Mouse (Mus musculus) midbrain, embryonic 14.5 days (tissue): Measurements from ENCODE around the gene Esrp2. TPM values are rescaled to one million over a fixed set of nuclear protein-coding genes. Genes with fewer than 3 reads are reported as not detected.

Experiments
- ATAC-seq: fragments of 200-750 bp; cut with Nextera tagmentation; 2 replicates; pipeline ENCODE4 v1.8.0; 2017; ENCODE audit warnings: moderate number of reproducible peaks, moderate library complexity; ENCODE audit not compliant: low FRiP score, low TSS enrichment
- DNase-seq: peaks from one replicate; pipeline ENCODE4 v3.0.0-alpha.2; 2015
- H3K27ac ChIP-seq: fragments of 300-500 bp; sonication (generic); replicated peaks from 2 replicates; pipeline ENCODE4 v1.5.1; 2014; ENCODE audit warnings: mild to moderate bottlenecking, low read depth, low read length, moderate library complexity
- H3K27me3 ChIP-seq: fragments of 300-500 bp; sonication (generic); 2 replicates; pipeline ENCODE4 v1.6.1; 2014; ENCODE audit warnings: low read length, control low read depth, mixed read lengths; ENCODE audit not compliant: control insufficient read depth, insufficient read depth
- H3K36me3 ChIP-seq: fragments of 300-500 bp; sonication (generic); 2 replicates; pipeline ENCODE4 v1.6.1; 2014; ENCODE audit warnings: low read length, control low read depth; ENCODE audit not compliant: control insufficient read depth, insufficient read depth
- H3K4me1 ChIP-seq: fragments of 300-500 bp; sonication (generic); 2 replicates; pipeline ENCODE4 v1.6.1; 2014; ENCODE audit warnings: mild to moderate bottlenecking, antibody characterized with exemption, low read length, control low read depth; ENCODE audit not compliant: control insufficient read depth, insufficient read depth
- H3K4me2 ChIP-seq: fragments of 300-500 bp; sonication (generic); 2 replicates; pipeline ENCODE4 v1.6.1; 2014; ENCODE audit warnings: mild to moderate bottlenecking, low read length, moderate library complexity
- H3K4me3 ChIP-seq: fragments of 300-500 bp; sonication (generic); replicated peaks from 2 replicates; pipeline ENCODE4 v1.5.1; 2014; ENCODE audit warnings: low read depth, low read length
- H3K9ac ChIP-seq: fragments of 300-500 bp; sonication (generic); replicated peaks from 2 replicates; pipeline ENCODE4 v1.6.1; 2014; ENCODE audit warnings: mild to moderate bottlenecking, low read length, moderate library complexity
- H3K9me3 ChIP-seq: fragments of 300-500 bp; sonication (generic); 2 replicates; pipeline ENCODE4 v1.6.1; 2016; ENCODE audit warnings: low read length, control low read depth, mixed read lengths; ENCODE audit not compliant: control insufficient read depth
- whole genome bisulfite sequencing: fragments of 180-500 bp; shearing (Covaris S2); extraction: QIAGEN DNeasy Blood & Tissue Kit; methylation state at CpG from one replicate; pipeline ENCODE4 v1.1.7; 2014; 5-methylcytosine and 5-hydroxymethylcytosine counted together
- polyA plus RNA-seq: library from polyadenylated mRNA; unstranded; fragments of >200 nt; fragmentation: Nextera tagmentation; extraction: Ambion mirVana; gene quantifications from 2 replicates; pipeline ENCODE4 v1.2.1, GENCODE M21; 2014

Gene Esrp2
- polyA plus RNA-seq, 1 experiment from 2014 or later: 0.25 TPM

DNA sequence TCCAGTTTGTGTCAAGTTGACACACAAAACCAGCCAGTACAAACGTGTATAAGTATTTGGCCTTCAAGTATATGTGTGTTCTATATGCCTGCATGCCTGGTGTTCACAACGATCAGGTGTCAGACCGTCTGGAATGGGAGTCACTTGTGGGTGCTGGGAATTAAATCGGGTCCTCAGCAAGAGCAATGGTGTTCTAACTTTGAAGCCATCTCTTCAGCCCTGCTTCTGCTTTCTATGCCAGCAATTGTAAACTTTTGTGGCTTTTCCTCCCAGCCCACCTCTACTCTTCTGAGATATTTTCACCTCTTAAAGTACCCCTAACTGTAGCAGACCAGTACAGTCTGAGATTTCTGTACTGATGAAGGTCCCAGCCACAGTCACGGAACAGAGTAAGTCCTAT lies 3.4 kb upstream of the Esrp2 start:
- 64% methylated on average over 5 of the region's 5 CpGs for WGBS
- Histone ChIP-seq H3K9ac (no peak overlapping the region), H3K27me3 (peaks cover 53% of the 10 kb centered on the region), H3K4me1 (peaks cover 22% of the 10 kb centered on the region), H3K9me3 (no peaks in the 10 kb centered on the region), H3K4me2 (no peak overlapping the region), H3K4me3 (no peak overlapping the region), H3K36me3 (no peaks in the 10 kb centered on the region), H3K27ac (no peak overlapping the region)
- DNase-seq: no peak
- ATAC-seq: no peak

DNA sequence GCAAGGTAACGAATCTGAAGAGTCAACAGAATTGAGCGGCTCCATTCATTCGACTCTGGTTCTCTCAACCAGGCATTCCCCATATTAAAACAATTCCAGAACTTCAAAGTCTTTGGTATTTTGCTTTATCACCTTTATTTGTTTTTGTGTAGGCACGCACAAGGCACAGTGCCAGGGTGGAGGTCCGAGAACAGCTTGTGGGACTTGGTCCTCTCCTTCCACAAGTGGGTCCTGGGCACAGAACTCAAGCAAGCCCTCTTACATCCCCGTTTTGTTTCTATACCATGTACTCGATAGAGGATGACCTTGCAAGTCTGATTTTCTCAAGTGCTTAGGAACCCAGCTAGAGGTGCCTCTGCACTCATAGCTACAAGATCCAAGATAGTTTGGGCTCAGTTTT lies 1.8 kb upstream of the Esrp2 start:
- Histone ChIP-seq H3K9ac (no peak overlapping the region; the same call in 1 of the 2 replicates), H3K4me3 (peak overlapping the region; percentile 45), H3K27me3 (peaks cover 69% of the 10 kb centered on the region), H3K36me3 (no peaks in the 10 kb centered on the region), H3K27ac (no peak overlapping the region), H3K4me1 (peaks cover 22% of the 10 kb centered on the region), H3K4me2 (peak overlapping the region; percentile 78), H3K9me3 (no peaks in the 10 kb centered on the region)
- no peak for ATAC-seq
- DNase-seq: no peak
- 22% methylated on average over 7 of the region's 7 CpGs for WGBS

DNA sequence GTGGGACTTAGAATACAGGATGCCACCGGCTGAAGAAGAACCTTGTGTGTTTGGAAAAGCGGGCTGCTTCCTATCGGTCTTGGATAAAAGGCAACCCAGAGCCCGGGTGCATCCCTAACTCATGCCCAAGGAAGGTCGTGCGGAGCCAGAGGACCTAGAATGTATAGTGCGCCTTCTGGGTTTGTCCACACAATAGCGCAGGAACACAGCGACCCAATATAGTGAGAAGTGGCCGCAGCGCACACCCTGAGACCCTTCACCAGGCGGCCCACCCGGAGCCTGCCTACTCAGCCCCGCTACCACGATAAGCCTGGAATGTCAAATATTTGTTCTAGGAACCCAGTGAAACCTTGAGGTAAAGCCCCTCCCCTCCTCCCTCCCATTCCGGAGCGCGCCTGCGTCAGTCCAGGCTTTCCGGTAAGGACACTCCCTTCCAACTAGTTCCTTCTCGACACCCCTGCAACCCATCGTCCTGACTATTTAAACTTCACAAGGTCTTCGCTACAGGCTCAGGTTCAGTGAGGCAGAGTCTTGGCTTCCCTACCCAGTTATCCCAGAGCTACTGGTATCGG lies 1.2 kb upstream of the Esrp2 start:
- under 1% methylated on average over 24 of the region's 24 CpGs for WGBS
- Histone ChIP-seq H3K27me3 (peaks cover 69% of the 10 kb centered on the region), H3K4me1 (peaks cover 22% of the 10 kb centered on the region), H3K4me2 (peak overlapping the region; percentile 78), H3K9me3 (no peaks in the 10 kb centered on the region), H3K27ac (no peak overlapping the region), H3K9ac (peak overlapping the region; percentile 39), H3K36me3 (peaks cover 2% of the 10 kb centered on the region; the same call in 1 of the 2 replicates), H3K4me3 (peak overlapping the region; percentile 45)
- peak; percentile 67 for DNase-seq
- no peak for ATAC-seq

DNA sequence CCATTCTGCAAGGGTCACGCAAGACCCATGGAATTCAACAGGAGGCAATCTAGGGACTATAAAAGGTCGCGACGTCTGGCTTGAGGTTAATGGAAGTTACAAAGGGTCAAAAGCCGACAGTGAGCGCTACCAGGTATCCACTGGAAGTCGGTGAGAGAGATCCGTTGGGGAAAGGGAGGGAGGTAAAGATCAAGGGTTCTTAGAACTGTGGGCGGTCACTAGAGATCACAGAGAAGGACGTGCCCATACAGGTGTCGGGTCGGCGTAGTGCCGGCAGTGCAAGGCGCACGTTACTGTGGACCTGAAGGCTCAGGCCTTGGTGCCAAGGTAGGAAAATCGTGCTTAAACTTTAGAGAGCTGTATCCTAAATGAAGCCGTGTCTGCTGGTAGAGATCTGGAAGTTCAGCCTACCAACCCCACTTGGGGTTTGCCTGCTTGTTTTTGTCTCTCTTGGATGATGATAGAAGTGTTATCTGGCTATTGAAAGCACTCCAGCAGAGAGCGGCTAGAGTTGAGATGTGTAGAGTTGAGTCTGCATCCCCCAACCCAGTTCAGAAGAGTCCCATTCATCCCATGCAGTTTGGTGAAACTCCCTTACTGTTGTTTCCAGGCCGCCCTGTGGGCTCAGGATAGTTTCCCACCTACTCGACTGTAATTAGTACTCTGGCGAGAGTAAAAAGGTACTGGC lies 588 bp upstream of the Esrp2 start:
- peaks cover 69% of the 10 kb centered on the region for H3K27me3 ChIP-seq
- H3K4me3 ChIP-seq: peak overlapping the region; percentile 45
- no peak overlapping the region for H3K27ac ChIP-seq
- peaks cover 22% of the 10 kb centered on the region for H3K4me1 ChIP-seq
- ATAC-seq: no peak
- no peak for DNase-seq
- H3K4me2 ChIP-seq: peak overlapping the region; percentile 78
- no peaks in the 10 kb centered on the region for H3K9me3 ChIP-seq
- H3K36me3 ChIP-seq: peaks cover 7% of the 10 kb centered on the region; the same call in 1 of the 2 replicates
- WGBS: 4% methylated on average over 22 of the region's 22 CpGs
- peak overlapping the region; percentile 39 for H3K9ac ChIP-seq

DNA sequence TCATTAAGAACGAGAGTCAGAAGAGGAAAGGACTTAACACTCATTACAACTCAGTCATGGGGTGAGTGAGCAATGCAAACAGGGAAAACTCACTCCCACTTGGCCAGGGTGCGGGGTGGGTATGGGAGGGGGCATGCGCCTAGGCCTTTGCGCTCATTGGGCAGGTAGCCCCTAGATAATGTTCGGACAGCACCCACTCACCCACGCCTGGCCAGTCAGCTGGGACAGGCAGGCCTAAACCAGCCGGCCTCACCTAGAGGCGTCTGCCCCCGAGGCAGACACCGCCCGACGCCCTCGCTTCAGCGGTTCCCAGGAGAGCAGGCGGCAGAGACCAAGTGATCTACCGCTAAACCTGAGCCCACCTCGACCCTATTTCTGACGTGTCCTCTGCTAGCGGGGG lies 1.1 kb downstream of the Esrp2 start:
- WGBS: 8% methylated on average over 19 of the region's 19 CpGs
- Histone ChIP-seq H3K4me1 (peaks cover 22% of the 10 kb centered on the region), H3K4me3 (peak overlapping the region; percentile 45; the same call in 1 of the 2 replicates), H3K4me2 (peak overlapping the region; percentile 78; the same call in 1 of the 2 replicates), H3K9me3 (no peaks in the 10 kb centered on the region), H3K36me3 (peaks cover 9% of the 10 kb centered on the region; the same call in 1 of the 2 replicates), H3K9ac (no peak overlapping the region), H3K27ac (no peak overlapping the region), H3K27me3 (peaks cover 69% of the 10 kb centered on the region)
- DNase-seq (peak; percentile 7), ATAC-seq (no peak)

DNA sequence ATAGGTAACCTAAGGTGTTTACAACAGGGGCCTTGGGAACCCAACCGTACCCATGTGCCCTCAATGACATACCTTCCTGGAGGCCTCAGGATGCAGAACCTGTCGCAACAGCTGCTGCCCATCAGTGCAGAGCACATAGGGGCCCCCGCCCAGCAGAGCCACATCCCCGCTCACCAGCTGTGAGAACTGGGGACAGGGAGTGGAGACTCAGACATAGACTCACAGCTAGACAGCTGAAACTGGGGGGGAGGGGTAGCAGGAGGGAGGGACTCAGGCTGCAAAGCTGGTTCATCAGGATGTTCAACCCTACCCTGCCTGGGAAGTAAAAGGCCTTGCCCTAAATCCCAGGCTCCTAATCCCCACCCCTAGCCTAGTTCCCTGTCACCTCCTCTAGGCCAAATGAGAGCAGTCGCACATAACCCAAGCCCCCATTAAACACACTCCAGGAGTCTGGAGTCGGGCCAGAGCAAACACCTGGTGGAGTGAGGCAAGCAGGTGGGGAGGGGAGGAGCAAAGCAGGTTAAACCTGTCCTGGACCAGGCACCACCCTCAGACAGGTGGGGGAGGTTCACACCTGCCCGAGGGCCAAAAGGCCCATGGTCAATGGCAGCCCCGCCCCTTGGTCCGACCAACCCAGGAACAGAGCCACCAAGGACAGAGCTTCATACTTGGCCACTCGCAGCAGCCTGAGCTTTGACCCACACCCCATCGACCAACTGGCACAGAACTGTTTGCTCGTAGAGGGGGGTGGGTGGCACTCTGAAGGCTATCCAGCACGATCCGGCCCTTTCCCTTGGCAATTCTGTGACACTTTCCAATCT lies 1.8 kb downstream of the Esrp2 start:
- Histone ChIP-seq H3K4me3 (no peak overlapping the region), H3K4me1 (peaks cover 22% of the 10 kb centered on the region), H3K36me3 (peaks cover 13% of the 10 kb centered on the region), H3K27ac (no peak overlapping the region), H3K9me3 (no peaks in the 10 kb centered on the region), H3K9ac (no peak overlapping the region), H3K4me2 (no peak overlapping the region), H3K27me3 (peaks cover 64% of the 10 kb centered on the region)
- ATAC-seq: no peak
- no peak for DNase-seq
- WGBS: 25% methylated on average over 14 of the region's 14 CpGs

DNA sequence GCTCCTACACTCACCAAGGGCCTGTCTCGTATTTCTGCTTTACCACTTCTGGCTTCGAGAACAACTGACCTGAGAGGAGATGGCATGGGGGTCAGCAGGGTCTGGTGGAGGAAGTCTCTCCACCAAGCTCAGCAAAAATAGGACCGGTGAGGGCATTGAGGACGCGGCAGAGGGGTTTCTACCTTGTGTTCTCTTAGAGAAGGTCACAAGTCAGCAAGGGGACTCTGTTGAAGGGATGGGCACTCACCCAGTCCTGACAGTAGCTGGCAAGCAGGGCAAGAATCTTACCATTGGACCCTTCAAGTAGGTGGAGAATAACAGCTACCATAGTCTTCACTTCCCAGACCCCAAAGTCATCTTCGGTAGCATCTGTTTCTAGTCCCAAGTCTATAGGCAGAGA lies 2.8 kb downstream of the Esrp2 start:
- no peaks in the 10 kb centered on the region for H3K9me3 ChIP-seq
- peaks cover 54% of the 10 kb centered on the region for H3K27me3 ChIP-seq
- H3K4me2 ChIP-seq: no peak overlapping the region
- no peak overlapping the region for H3K27ac ChIP-seq
- DNase-seq (no peak), ATAC-seq (no peak)
- no peak overlapping the region for H3K9ac ChIP-seq
- H3K4me3 ChIP-seq: no peak overlapping the region
- peaks cover 22% of the 10 kb centered on the region for H3K4me1 ChIP-seq
- 74% methylated on average over 6 of the region's 6 CpGs for WGBS
- H3K36me3 ChIP-seq: peaks cover 20% of the 10 kb centered on the region

DNA sequence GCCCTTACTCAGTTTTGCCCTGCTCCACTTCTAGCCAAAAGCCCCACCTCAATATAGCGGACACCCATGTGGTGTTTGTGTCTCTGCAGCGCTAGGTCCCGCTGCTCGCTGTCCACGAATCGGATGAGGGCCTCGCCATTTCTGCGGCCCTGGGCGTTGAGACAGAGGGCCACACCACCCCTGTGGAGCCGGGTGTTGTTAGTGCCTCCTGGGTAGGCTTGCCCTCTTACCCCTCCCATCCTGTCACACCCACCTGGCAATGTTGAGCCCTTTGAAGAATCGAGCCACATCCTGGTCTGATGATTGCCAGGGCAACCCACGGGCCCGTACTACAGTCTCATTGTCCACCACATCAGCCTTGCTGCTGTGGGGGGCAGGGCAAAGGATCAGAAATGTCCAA lies 3.2 kb downstream of the Esrp2 start:
- Histone ChIP-seq H3K27me3 (peaks cover 50% of the 10 kb centered on the region), H3K4me3 (no peak overlapping the region), H3K4me2 (no peak overlapping the region), H3K9ac (no peak overlapping the region), H3K36me3 (peaks cover 24% of the 10 kb centered on the region), H3K27ac (no peak overlapping the region), H3K4me1 (peaks cover 22% of the 10 kb centered on the region), H3K9me3 (no peaks in the 10 kb centered on the region)
- ATAC-seq (no peak), DNase-seq (no peak)
- 75% methylated on average over 13 of the region's 13 CpGs for WGBS
